Mouse (Mus musculus): ENCODE results near the gene Eme2. TPM values are rescaled to one million over a fixed set of nuclear protein-coding genes. Genes with fewer than 3 reads are reported as not detected.

The Eme2 gene
- polyA plus RNA-seq, 1 experiment from 2014 or later = 28.9 TPM

DNA sequence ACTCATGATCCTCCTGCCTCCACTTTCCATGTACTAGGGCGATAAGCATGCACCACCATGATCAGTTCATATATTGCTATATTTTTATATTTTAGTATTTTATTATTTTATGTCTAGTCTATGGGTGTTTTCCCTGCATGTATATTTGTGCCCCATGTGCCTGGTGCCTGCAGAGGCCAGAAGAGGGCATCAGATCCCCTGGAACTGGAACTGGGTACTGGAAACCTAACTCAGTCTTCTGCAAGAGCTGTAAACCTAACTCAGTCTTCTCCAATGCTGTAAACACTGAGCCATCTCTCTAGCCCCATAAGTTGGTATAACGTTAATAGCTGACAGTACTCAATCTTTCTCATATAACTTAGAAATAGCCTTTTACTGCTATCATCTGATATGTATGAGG is 52.3 kb downstream of the Eme2 start:
- no peak overlapping the region for H3K4me2 ChIP-seq (ENCODE audit: low read depth)
- H3K27me3 ChIP-seq (ENCODE audit: control insufficient read depth, insufficient read depth, low read length) = no peaks in the 10 kb centered on the region
- H3K27ac ChIP-seq (ENCODE audit: low read depth, low read length) = no peak overlapping the region
- H3K9ac ChIP-seq (ENCODE audit: low read length) = no peak overlapping the region
- WGBS = 57% methylated on average over 2 of the region's 2 CpGs
- no peaks in the 10 kb centered on the region for H3K9me3 ChIP-seq (ENCODE audit: control insufficient read depth, low read length)
- no peak overlapping the region for H3K4me3 ChIP-seq (ENCODE audit: low read depth, low read length)
- no peaks in the 10 kb centered on the region for H3K4me1 ChIP-seq (ENCODE audit: control insufficient read depth, insufficient read depth, low read length)
- no peak for ATAC-seq (ENCODE audit: insufficient read depth, low FRiP score, low TSS enrichment)
- no peak for DNase-seq (ENCODE audit: low spot score)
- no peaks in the 10 kb centered on the region for H3K36me3 ChIP-seq (ENCODE audit: control insufficient read depth, insufficient read depth, low read length)

DNA sequence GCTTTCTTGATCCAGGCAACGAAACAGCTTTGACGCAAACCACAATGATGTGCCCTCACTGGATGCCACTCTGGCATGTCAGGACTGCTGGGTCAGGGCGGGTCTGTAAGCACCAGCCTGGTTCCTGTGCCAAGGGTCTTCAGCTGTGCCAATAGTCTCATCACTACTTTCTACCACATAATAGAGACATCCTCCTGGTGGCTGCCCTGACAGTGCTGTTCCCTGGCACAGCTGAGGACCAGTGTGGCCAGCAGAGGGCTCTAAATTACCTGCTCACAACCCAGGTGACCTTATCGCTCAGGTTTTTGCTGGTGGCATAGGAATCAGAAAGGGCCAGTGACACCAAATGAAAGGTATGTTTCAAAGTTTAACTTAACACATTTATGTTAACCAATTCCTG is 53.8 kb downstream of the Eme2 start:
- no peak overlapping the region for H3K27ac ChIP-seq (ENCODE audit: low read depth, low read length)
- no peak for DNase-seq (ENCODE audit: low spot score)
- H3K36me3 ChIP-seq (ENCODE audit: control insufficient read depth, insufficient read depth, low read length) = no peaks in the 10 kb centered on the region
- no peaks in the 10 kb centered on the region for H3K27me3 ChIP-seq (ENCODE audit: control insufficient read depth, insufficient read depth, low read length)
- no peaks in the 10 kb centered on the region for H3K9me3 ChIP-seq (ENCODE audit: control insufficient read depth, low read length)
- WGBS = 53% methylated on average over 4 of the region's 4 CpGs
- no peak overlapping the region for H3K4me2 ChIP-seq (ENCODE audit: low read depth)
- ATAC-seq (ENCODE audit: insufficient read depth, low FRiP score, low TSS enrichment) = no peak
- H3K4me3 ChIP-seq (ENCODE audit: low read depth, low read length) = no peak overlapping the region
- H3K9ac ChIP-seq (ENCODE audit: low read length) = no peak overlapping the region
- no peaks in the 10 kb centered on the region for H3K4me1 ChIP-seq (ENCODE audit: control insufficient read depth, insufficient read depth, low read length)

DNA sequence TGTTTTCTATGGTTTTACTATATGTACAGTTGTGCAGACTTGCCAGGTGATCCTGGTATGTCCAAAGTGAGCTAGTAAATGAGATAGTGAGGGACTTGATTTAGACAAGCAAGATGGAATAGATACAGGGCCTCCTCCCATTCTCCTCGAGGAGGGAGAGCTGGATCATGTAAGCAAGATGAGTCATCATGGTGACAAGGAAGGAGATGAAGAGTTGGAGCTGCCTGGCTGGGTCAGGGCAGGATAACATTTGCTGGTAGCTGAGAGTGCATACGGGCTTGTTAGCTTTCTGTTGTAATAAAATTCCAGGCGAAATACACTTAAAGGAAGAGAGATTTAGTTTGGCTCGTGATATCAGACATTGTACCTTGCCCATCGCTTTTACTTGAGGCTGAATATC is 54.5 kb downstream of the Eme2 start:
- H3K9ac ChIP-seq (ENCODE audit: low read length) = no peak overlapping the region
- H3K36me3 ChIP-seq (ENCODE audit: control insufficient read depth, insufficient read depth, low read length) = no peaks in the 10 kb centered on the region
- no peaks in the 10 kb centered on the region for H3K4me1 ChIP-seq (ENCODE audit: control insufficient read depth, insufficient read depth, low read length)
- H3K4me3 ChIP-seq (ENCODE audit: low read depth, low read length) = no peak overlapping the region
- no peak overlapping the region for H3K4me2 ChIP-seq (ENCODE audit: low read depth)
- ATAC-seq (ENCODE audit: insufficient read depth, low FRiP score, low TSS enrichment) (no peak), DNase-seq (ENCODE audit: low spot score) (no peak)
- WGBS = 66% methylated on average over 5 of the region's 5 CpGs
- H3K27ac ChIP-seq (ENCODE audit: low read depth, low read length) = no peak overlapping the region
- no peaks in the 10 kb centered on the region for H3K27me3 ChIP-seq (ENCODE audit: control insufficient read depth, insufficient read depth, low read length)
- no peaks in the 10 kb centered on the region for H3K9me3 ChIP-seq (ENCODE audit: control insufficient read depth, low read length)

DNA sequence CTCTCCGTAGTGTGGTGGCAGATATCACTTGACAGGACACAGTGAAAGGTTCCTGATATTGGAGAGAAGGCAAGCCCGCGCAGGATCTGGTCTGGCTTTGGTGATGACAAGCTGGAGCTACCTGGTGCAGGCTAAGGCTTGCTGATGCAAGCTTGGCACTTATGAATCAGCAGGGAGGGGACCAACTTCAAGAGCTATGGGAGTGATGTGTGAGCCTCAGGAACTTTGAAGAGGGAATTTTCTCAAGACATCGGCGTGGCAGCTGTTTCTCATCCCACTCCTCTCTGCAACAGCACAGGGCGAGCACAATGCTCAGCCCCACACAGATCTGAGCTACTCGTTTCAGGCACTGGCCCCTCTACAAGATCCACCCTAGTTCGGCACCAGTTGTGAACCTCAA is 55.0 kb downstream of the Eme2 start, which contains the start of gene Hagh:
Gene Hagh (plus strand): TSS at position 302 of the 400 bp plus-strand sequence.
- H3K27me3 ChIP-seq (ENCODE audit: control insufficient read depth, insufficient read depth, low read length) = no peaks in the 10 kb centered on the region
- H3K4me3 ChIP-seq (ENCODE audit: low read depth, low read length) = no peak within 1 kb of the TSS
- H3K9ac ChIP-seq (ENCODE audit: low read length) = no peak within 1 kb of the TSS
- no peak within 1 kb of the TSS for H3K4me2 ChIP-seq (ENCODE audit: low read depth)
- ATAC-seq (ENCODE audit: insufficient read depth, low FRiP score, low TSS enrichment) (no peak), DNase-seq (ENCODE audit: low spot score) (no peak)
- H3K27ac ChIP-seq (ENCODE audit: low read depth, low read length) = no peak within 1 kb of the TSS
- H3K9me3 ChIP-seq (ENCODE audit: control insufficient read depth, low read length) = no peaks in the 10 kb centered on the region
- no peaks in the 10 kb centered on the region for H3K36me3 ChIP-seq (ENCODE audit: control insufficient read depth, insufficient read depth, low read length)
- WGBS = 69% methylated on average over 8 of the region's 8 CpGs
- H3K4me1 ChIP-seq (ENCODE audit: control insufficient read depth, insufficient read depth, low read length) = no peaks in the 10 kb centered on the region

Other genes starting within 250 kb of the Eme2 start
- gene Slc9a3r2, start 244.8 kb downstream of the Eme2 start, polyA plus RNA-seq (2014; fragmentation: Nextera tagmentation; extraction: Ambion mirVana) = 36.7 and 38.8 TPM in 2 replicates
- not detected in 2 replicates for gene Npw, start 236.6 kb downstream of the Eme2 start, polyA plus RNA-seq (2014; fragmentation: Nextera tagmentation; extraction: Ambion mirVana)
- 31.8 and 35.7 TPM in 2 replicates for gene Zfp598, start 225.4 kb downstream of the Eme2 start, polyA plus RNA-seq (2014; fragmentation: Nextera tagmentation; extraction: Ambion mirVana)
- 14.6 and 18.1 TPM in 2 replicates for gene Syngr3, start 205.1 kb downstream of the Eme2 start, polyA plus RNA-seq (2014; fragmentation: Nextera tagmentation; extraction: Ambion mirVana)
- gene Gfer, start 198.9 kb downstream of the Eme2 start, polyA plus RNA-seq (2014; fragmentation: Nextera tagmentation; extraction: Ambion mirVana) = 50.8 and 53.0 TPM in 2 replicates
- gene Noxo1, start 198.9 kb downstream of the Eme2 start, polyA plus RNA-seq (2014; fragmentation: Nextera tagmentation; extraction: Ambion mirVana) = 1.5 and 1.8 TPM in 2 replicates
- 110 and 131 TPM in 2 replicates for gene Tbl3, start 187.4 kb downstream of the Eme2 start, polyA plus RNA-seq (2014; fragmentation: Nextera tagmentation; extraction: Ambion mirVana)
- 0.57 TPM in 1 of 2 replicates, not detected in the other for gene Rnf151, start 177.0 kb downstream of the Eme2 start, polyA plus RNA-seq (2014; fragmentation: Nextera tagmentation; extraction: Ambion mirVana)
- gene Rps2, start 177.0 kb downstream of the Eme2 start, polyA plus RNA-seq (2014; fragmentation: Nextera tagmentation; extraction: Ambion mirVana) = 1,370 and 1,378 TPM in 2 replicates
- 213 and 214 TPM in 2 replicates for gene Ndufb10, start 170.6 kb downstream of the Eme2 start, polyA plus RNA-seq (2014; fragmentation: Nextera tagmentation; extraction: Ambion mirVana)
- gene Rpl3l, start 167.3 kb downstream of the Eme2 start, polyA plus RNA-seq (2014; fragmentation: Nextera tagmentation; extraction: Ambion mirVana) = not detected in 2 replicates
- gene Msrb1, start 158.4 kb downstream of the Eme2 start, polyA plus RNA-seq (2014; fragmentation: Nextera tagmentation; extraction: Ambion mirVana) = 25.5 and 27.2 TPM in 2 replicates
- gene Hs3st6, start 142.1 kb downstream of the Eme2 start, polyA plus RNA-seq (2014; fragmentation: Nextera tagmentation; extraction: Ambion mirVana) = 0.38 and 0.81 TPM in 2 replicates
- gene Meiob, start 90.8 kb downstream of the Eme2 start, polyA plus RNA-seq (2014; fragmentation: Nextera tagmentation; extraction: Ambion mirVana) = not detected in 2 replicates
- gene Hagh, start 54.9 kb downstream of the Eme2 start, polyA plus RNA-seq (2014; fragmentation: Nextera tagmentation; extraction: Ambion mirVana) = 32.9 and 34.5 TPM in 2 replicates
- 16.2 and 19.0 TPM in 2 replicates for gene Fahd1, start 44.7 kb downstream of the Eme2 start, polyA plus RNA-seq (2014; fragmentation: Nextera tagmentation; extraction: Ambion mirVana)
- 0.24 TPM in 1 of 2 replicates, not detected in the other for gene Igfals, start 29.1 kb downstream of the Eme2 start, polyA plus RNA-seq (2014; fragmentation: Nextera tagmentation; extraction: Ambion mirVana)
- 82.3 and 88.8 TPM in 2 replicates for gene Nubp2, start 8.7 kb downstream of the Eme2 start, polyA plus RNA-seq (2014; fragmentation: Nextera tagmentation; extraction: Ambion mirVana)
- gene Spsb3, start 8.4 kb downstream of the Eme2 start, polyA plus RNA-seq (2014; fragmentation: Nextera tagmentation; extraction: Ambion mirVana) = 45.2 and 49.6 TPM in 2 replicates
- gene Mrps34, start within 50 bp of the Eme2 start, polyA plus RNA-seq (2014; fragmentation: Nextera tagmentation; extraction: Ambion mirVana) = 75.3 and 81.6 TPM in 2 replicates
- 38.4 and 57.1 TPM in 2 replicates for gene Nme3, start 1.4 kb upstream of the Eme2 start, polyA plus RNA-seq (2014; fragmentation: Nextera tagmentation; extraction: Ambion mirVana)
- 47.8 and 57.5 TPM in 2 replicates for gene Mapk8ip3, start 41.9 kb upstream of the Eme2 start, polyA plus RNA-seq (2014; fragmentation: Nextera tagmentation; extraction: Ambion mirVana)
- gene Jpt2, start 65.6 kb upstream of the Eme2 start, polyA plus RNA-seq (2014; fragmentation: Nextera tagmentation; extraction: Ambion mirVana) = 203 and 204 TPM in 2 replicates
- gene Cramp1l, start 120.7 kb upstream of the Eme2 start, polyA plus RNA-seq (2014; fragmentation: Nextera tagmentation; extraction: Ambion mirVana) = 11.9 and 12.6 TPM in 2 replicates
- gene Ift140, start 121.0 kb upstream of the Eme2 start, polyA plus RNA-seq (2014; fragmentation: Nextera tagmentation; extraction: Ambion mirVana) = 21.9 and 25.8 TPM in 2 replicates
- 11.4 and 13.3 TPM in 2 replicates for gene Tmem204, start 188.5 kb upstream of the Eme2 start, polyA plus RNA-seq (2014; fragmentation: Nextera tagmentation; extraction: Ambion mirVana)
- 29.9 and 31.8 TPM in 2 replicates for gene Telo2, start 220.9 kb upstream of the Eme2 start, polyA plus RNA-seq (2014; fragmentation: Nextera tagmentation; extraction: Ambion mirVana)
- not detected in 2 replicates for gene Ptx4, start 225.7 kb upstream of the Eme2 start, polyA plus RNA-seq (2014; fragmentation: Nextera tagmentation; extraction: Ambion mirVana)
- gene Clcn7, start 238.3 kb upstream of the Eme2 start, polyA plus RNA-seq (2014; fragmentation: Nextera tagmentation; extraction: Ambion mirVana) = 20.5 and 22.4 TPM in 2 replicates